ENCODE assay signal across 8 mouse cellular contexts in the genomic region with DNA sequence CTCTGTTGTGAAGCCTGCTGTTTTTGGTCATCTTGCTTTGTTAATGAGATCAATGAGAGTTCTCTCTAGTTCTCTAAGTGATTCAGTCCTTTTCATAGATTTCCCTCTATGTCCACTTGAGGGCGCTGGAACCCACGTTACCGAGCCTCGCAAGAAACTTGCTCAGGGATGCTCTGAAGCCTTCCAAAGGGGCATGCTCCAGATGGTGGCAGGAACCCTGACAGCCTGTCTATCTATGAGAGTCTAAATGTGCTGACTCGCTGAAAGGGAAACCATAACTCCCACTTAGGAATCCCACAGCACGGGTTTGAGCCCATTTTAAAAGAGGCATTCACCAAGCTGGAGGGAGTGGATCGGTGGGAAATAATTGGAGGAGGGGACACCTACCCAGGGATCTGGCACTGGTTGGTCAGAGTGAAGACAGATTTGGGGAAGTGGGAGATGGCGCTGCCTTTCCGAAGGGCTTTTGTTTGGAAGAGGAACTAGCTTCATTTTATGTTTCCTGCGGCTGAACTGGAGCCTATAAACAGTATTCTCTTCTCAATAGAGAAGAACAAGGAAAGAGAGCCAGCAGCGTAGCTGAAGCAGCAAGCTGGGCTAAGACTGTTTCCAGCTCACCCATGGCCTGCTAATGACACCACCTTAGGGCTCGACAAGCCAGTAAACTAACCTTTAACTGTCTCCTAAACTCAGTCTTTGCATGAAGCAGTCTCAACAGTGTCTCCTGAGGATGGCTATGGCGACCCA. TPM values are rescaled to one million over a fixed set of nuclear protein-coding genes. Genes with fewer than 3 reads are reported as not detected.
DNase-seq lines count a peak whose midpoint lies in the region; ATAC-seq and TF ChIP-seq lines count a peak whose summit lies in the region.

No protein-coding gene starts in this region.

- peak; percentile 32 for DNase-seq in urinary bladder, postnatal 14 days (ENCODE audit: low spot score)
- DNase-seq in urinary bladder, adult 2 months (ENCODE audit: low spot score) = no peak
- peak; percentile 87 for DNase-seq in embryo, embryonic 10 days (ENCODE audit: low spot score)
- DNase-seq in gastrocnemius, postnatal 36 days = peak; percentile 16 to 18
- peak; percentile 13 to 57 for DNase-seq in kidney, postnatal 36 days
- DNase-seq in lung, embryonic 14.5 days = peak; percentile 93
- peak; percentile 87 for DNase-seq in retina, postnatal 1 day
- DNase-seq in spleen, adult 18-20 months = no peak

- intact Hi-C loops in gastrocnemius, postnatal 36 days (cut with DNase I) = loop anchor here (5.0 kb wide), 1 partner anchor 1051 kb away; no protein-coding TSS in a partner anchor

- peak; percentile 75 for TF ChIP-seq CTCF in lung, embryonic 14.5 days (IDR thresholded peaks at IDR 0.05; ENCODE audit: low read depth)

- no peaks in the 10 kb centered on the region for H3K36me3 ChIP-seq in lung, embryonic 14.5 days (ENCODE audit: insufficient read depth)

- 31% methylated on average over 13 of the region's 13 CpGs for WGBS in lung, embryonic 14.5 days

- no peak overlapping the region for H3K9ac ChIP-seq in lung, embryonic 14.5 days

- H3K4me3 ChIP-seq in lung, embryonic 14.5 days (ENCODE audit: low read depth, low read length) = no peak overlapping the region

- H3K4me2 ChIP-seq in lung, embryonic 14.5 days = peak overlapping the region; percentile 42

- no peaks in the 10 kb centered on the region for H3K9me3 ChIP-seq in lung, embryonic 14.5 days (ENCODE audit: low read depth, low read length)

- H3K27ac ChIP-seq in lung, embryonic 14.5 days (ENCODE audit: low read depth) = no peak overlapping the region

- H3K4me1 ChIP-seq in lung, embryonic 14.5 days (ENCODE audit: insufficient read depth) = no peaks in the 10 kb centered on the region

- peak; percentile 84; the same call in 1 of the 2 replicates for ATAC-seq in lung, embryonic 14.5 days (ENCODE audit: insufficient read depth)

- H3K27me3 ChIP-seq in lung, embryonic 14.5 days (ENCODE audit: insufficient read depth, low read length) = no peaks in the 10 kb centered on the region

RNA-seq across cellular contexts. Expression of gene Cyp2j5, which starts 32.8 kb away (rescaled TPM):
- not detected in 2 replicates for polyA plus RNA-seq in urinary bladder, adult 2 months (2012; rRNA removed)
- not detected for total RNA-seq in gastrocnemius, postnatal 36 days (2021)
- polyA plus RNA-seq in lung, embryonic 14.5 days (2014; fragmentation: Nextera tagmentation; extraction: Ambion mirVana) = not detected in 2 replicates

Comparison
In these comparisons a context has a peak if more than half of its experiments do, and no peak if none do; other contexts are left out.
1. DNase-seq: peak in urinary bladder, postnatal 14 days (single experiment), embryo, embryonic 10 days (single experiment), gastrocnemius, postnatal 36 days (2 of 2), kidney, postnatal 36 days (2 of 2), lung, embryonic 14.5 days (single experiment) and retina, postnatal 1 day (single experiment); none in urinary bladder, adult 2 months (single experiment) and spleen, adult 18-20 months (0 of 2).